Mouse (Mus musculus) lung, postnatal 0 days (tissue): ENCODE measurements around the gene Rwdd4a. TPM values are rescaled to one million over a fixed set of nuclear protein-coding genes. Genes with fewer than 3 reads are reported as not detected.

ENCODE experiments used
- ATAC-seq: fragments of 200-750 bp; cut with Nextera tagmentation; 2 replicates; pipeline ENCODE4 v1.8.0; 2017; ENCODE audit warnings: moderate library complexity
- DNase-seq: peaks from one replicate; pipeline ENCODE4 v3.0.0-alpha.2; 2016; ENCODE audit warnings: low spot score
- H3K27ac ChIP-seq: fragments of 300-500 bp; sonication (generic); 2 replicates; pipeline ENCODE4 v1.5.1; 2014; ENCODE audit warnings: antibody characterized with exemption, mild to moderate bottlenecking, low read length, mixed read lengths
- H3K27me3 ChIP-seq: fragments of 300-500 bp; sonication (generic); replicated peaks from 2 replicates; pipeline ENCODE4 v1.6.1; 2014; ENCODE audit warnings: low read length, mixed read lengths; ENCODE audit not compliant: insufficient read depth
- H3K36me3 ChIP-seq: fragments of 300-500 bp; sonication (generic); 2 replicates; pipeline ENCODE4 v1.6.1; 2014; ENCODE audit warnings: low read length, mixed read lengths; ENCODE audit not compliant: insufficient read depth
- H3K4me1 ChIP-seq: fragments of 300-500 bp; sonication (generic); 2 replicates; pipeline ENCODE4 v1.6.1; 2014; ENCODE audit warnings: antibody characterized with exemption, low read depth, low read length, mixed read lengths; ENCODE audit not compliant: insufficient read depth
- H3K4me2 ChIP-seq: fragments of 300-500 bp; sonication (generic); replicated peaks from 2 replicates; pipeline ENCODE4 v1.6.1; 2014; ENCODE audit warnings: low read depth, mild to moderate bottlenecking, low read length, moderate library complexity, mixed read lengths
- H3K4me3 ChIP-seq: fragments of 300-500 bp; sonication (generic); 2 replicates; pipeline ENCODE4 v1.5.1; 2014; ENCODE audit warnings: low read depth, low read length
- H3K9ac ChIP-seq: fragments of 300-500 bp; sonication (generic); replicated peaks from 2 replicates; pipeline ENCODE4 v1.6.1; 2014; ENCODE audit warnings: low read depth, mild to moderate bottlenecking
- H3K9me3 ChIP-seq: fragments of 300-500 bp; sonication (generic); 2 replicates; pipeline ENCODE4 v1.6.1; 2016; ENCODE audit warnings: low read length, mixed read lengths
- CTCF ChIP-seq: IDR thresholded peaks from 2 replicates; pipeline ENCODE4 v1.5.1; 2016; ENCODE audit warnings: antibody characterized with exemption, mild to moderate bottlenecking
- EP300 ChIP-seq: IDR thresholded peaks from 2 replicates; pipeline ENCODE4 v1.6.1; 2016; ENCODE audit warnings: antibody characterized with exemption, mild to moderate bottlenecking, control low read depth
- WGBS: fragments of 180-500 bp; shearing (Covaris S2); extraction: QIAGEN DNeasy Blood & Tissue Kit; methylation state at CpG from one replicate; pipeline ENCODE4 v1.1.7; 2014; 5-methylcytosine and 5-hydroxymethylcytosine counted together
- polyA plus RNA-seq: library from polyadenylated mRNA; unstranded; fragments of >200 nt; fragmentation: Nextera tagmentation; extraction: Ambion mirVana; gene quantifications from 2 replicates; pipeline ENCODE4 v1.2.1, GENCODE M21; 2015

Rwdd4a gene
- polyA plus RNA-seq, 1 experiment from 2014 or later: 31.1 TPM

- 91% methylated on average over 5 of the region's 5 CpGs for WGBS
- H3K36me3 ChIP-seq: peaks cover 28% of the 10 kb centered on the region
- ATAC-seq: no peak
- H3K4me1 ChIP-seq: no peaks in the 10 kb centered on the region
- H3K27ac ChIP-seq: no peak overlapping the region
- H3K27me3 ChIP-seq: no peaks in the 10 kb centered on the region
- H3K4me2 ChIP-seq: no peak overlapping the region
- H3K9me3 ChIP-seq: no peaks in the 10 kb centered on the region
- no peak for DNase-seq
- no peak overlapping the region for H3K4me3 ChIP-seq
- H3K9ac ChIP-seq: no peak overlapping the region
- TF ChIP-seq CTCF (no peak), EP300 (no peak)
Measured at GRCm38 (mm10) chr8:47544094-47544493, 10.6 kb downstream of the Rwdd4a start.

DNA sequence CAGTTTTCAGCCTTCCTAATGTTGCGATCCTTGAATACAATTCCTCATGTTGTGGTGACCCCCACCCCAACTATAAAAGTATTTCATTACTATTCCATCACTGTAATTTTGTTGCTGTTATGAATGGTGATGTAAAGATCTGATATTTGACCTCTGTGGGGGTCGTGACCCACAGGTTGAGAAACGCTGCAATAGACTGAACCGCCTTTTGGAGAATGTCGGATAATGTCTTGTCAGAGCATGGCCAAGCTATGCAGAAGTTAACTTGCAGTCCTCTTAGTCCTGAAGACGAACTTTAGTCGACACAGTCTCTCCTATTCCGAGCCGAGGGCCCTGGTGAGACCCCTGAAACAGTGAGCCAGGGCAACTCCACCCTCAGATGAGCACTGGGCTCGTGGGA, 13.6 kb downstream of the Rwdd4a start:
- Histone ChIP-seq H3K4me2 (no peak overlapping the region), H3K27ac (no peak overlapping the region), H3K36me3 (peaks cover 31% of the 10 kb centered on the region), H3K27me3 (no peaks in the 10 kb centered on the region), H3K4me1 (no peaks in the 10 kb centered on the region), H3K9me3 (no peaks in the 10 kb centered on the region), H3K4me3 (no peak overlapping the region), H3K9ac (no peak overlapping the region)
- 97% methylated on average over 10 of the region's 10 CpGs for WGBS
- DNase-seq (no peak), ATAC-seq (no peak)
- TF ChIP-seq CTCF (no peak), EP300 (no peak)

- Histone ChIP-seq H3K4me2 (no peak overlapping the region), H3K4me1 (no peaks in the 10 kb centered on the region), H3K4me3 (no peak overlapping the region), H3K27me3 (no peaks in the 10 kb centered on the region), H3K27ac (no peak overlapping the region), H3K9ac (no peak overlapping the region), H3K36me3 (peaks cover 8% of the 10 kb centered on the region; the same call in 1 of the 2 replicates), H3K9me3 (no peaks in the 10 kb centered on the region)
- peak; percentile 33 for DNase-seq
- ATAC-seq: no peak
- 84% methylated on average over 6 of the region's 6 CpGs for WGBS
- peak; percentile 58 for TF ChIP-seq CTCF
- TF ChIP-seq EP300: no peak
Measured at GRCm38 (mm10) chr8:47553613-47554012, 20.1 kb downstream of the Rwdd4a start.

DNA sequence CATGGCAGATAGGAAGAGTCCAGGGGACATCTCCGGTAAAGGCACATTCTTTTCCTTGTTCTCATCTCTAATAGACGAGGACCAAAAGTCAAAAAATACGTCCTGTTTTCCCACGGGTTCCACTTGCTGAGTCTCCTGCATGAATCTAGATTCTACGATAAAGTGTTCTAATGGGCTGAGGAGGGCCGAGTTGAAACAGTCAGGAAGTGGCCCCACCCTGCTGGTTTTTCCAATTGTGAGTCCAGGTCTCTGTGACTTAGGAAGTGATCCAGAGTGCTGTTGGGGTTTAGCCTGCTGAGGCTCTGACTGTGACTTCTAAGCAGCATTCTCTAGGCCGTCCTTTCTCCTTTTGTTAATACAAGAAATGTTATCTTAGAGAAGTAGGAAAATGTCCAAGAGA, 23.0 kb downstream of the Rwdd4a start:
- no peaks in the 10 kb centered on the region for H3K27me3 ChIP-seq
- H3K27ac ChIP-seq: no peak overlapping the region
- H3K4me1 ChIP-seq: no peaks in the 10 kb centered on the region
- no peak overlapping the region for H3K4me2 ChIP-seq
- H3K9me3 ChIP-seq: no peaks in the 10 kb centered on the region
- TF ChIP-seq CTCF (no peak), EP300 (no peak)
- ATAC-seq (0 out of 2 replicates have a peak, but pooled peaks have one; percentile 38), DNase-seq (no peak)
- H3K4me3 ChIP-seq: no peak overlapping the region
- 71% methylated on average over 7 of the region's 7 CpGs for WGBS
- H3K9ac ChIP-seq: no peak overlapping the region
- H3K36me3 ChIP-seq: no peaks in the 10 kb centered on the region

DNA sequence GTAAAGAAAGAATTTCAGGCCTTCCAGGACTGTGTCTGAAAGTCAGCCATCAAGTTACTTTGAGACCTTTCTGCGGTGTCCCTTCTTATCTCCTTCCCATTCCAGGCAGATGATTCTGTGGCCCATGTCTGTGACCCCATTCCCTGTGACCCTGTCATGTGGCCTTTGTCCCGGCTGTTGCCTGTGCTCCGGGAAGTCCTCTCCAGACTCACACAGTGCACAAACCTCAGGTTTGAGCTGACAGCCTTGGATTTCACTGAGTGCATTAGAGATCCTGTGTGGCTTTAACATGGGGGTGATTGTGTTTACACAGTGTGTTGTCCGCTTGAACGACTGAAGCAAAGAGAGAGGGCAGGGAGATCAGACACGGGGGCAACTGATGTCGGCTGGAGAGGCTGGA, 24.8 kb downstream of the Rwdd4a start:
- H3K4me2 ChIP-seq: no peak overlapping the region
- ATAC-seq (no peak), DNase-seq (no peak)
- no peaks in the 10 kb centered on the region for H3K36me3 ChIP-seq
- no peak for TF ChIP-seq CTCF
- no peak for TF ChIP-seq EP300
- no peaks in the 10 kb centered on the region for H3K27me3 ChIP-seq
- no peaks in the 10 kb centered on the region for H3K9me3 ChIP-seq
- H3K27ac ChIP-seq: no peak overlapping the region
- no peak overlapping the region for H3K4me3 ChIP-seq
- no peak overlapping the region for H3K9ac ChIP-seq
- H3K4me1 ChIP-seq: no peaks in the 10 kb centered on the region
- WGBS: 26% methylated on average over 7 of the region's 7 CpGs

GRCm38 (mm10) chr8:47560801-47561200, 27.3 kb downstream of the Rwdd4a start:
- H3K9ac ChIP-seq: no peak overlapping the region
- ATAC-seq (no peak), DNase-seq (no peak)
- 79% methylated on average over 7 of the region's 7 CpGs for WGBS
- no peaks in the 10 kb centered on the region for H3K9me3 ChIP-seq
- no peak overlapping the region for H3K27ac ChIP-seq
- no peak overlapping the region for H3K4me3 ChIP-seq
- H3K36me3 ChIP-seq: no peaks in the 10 kb centered on the region
- no peaks in the 10 kb centered on the region for H3K27me3 ChIP-seq
- TF ChIP-seq CTCF (no peak), EP300 (no peak)
- H3K4me2 ChIP-seq: no peak overlapping the region
- no peaks in the 10 kb centered on the region for H3K4me1 ChIP-seq

- Histone ChIP-seq H3K27me3 (no peaks in the 10 kb centered on the region), H3K9ac (no peak overlapping the region), H3K4me1 (no peaks in the 10 kb centered on the region), H3K9me3 (no peaks in the 10 kb centered on the region), H3K4me2 (no peak overlapping the region), H3K27ac (no peak overlapping the region), H3K36me3 (no peaks in the 10 kb centered on the region), H3K4me3 (no peak overlapping the region)
- no peak for TF ChIP-seq EP300
- TF ChIP-seq CTCF: no peak
- ATAC-seq (no peak), DNase-seq (no peak)
- 91% methylated on average over 6 of the region's 6 CpGs for WGBS
Measured at GRCm38 (mm10) chr8:47566551-47566950, 33.1 kb downstream of the Rwdd4a start.
